Mouse (Mus musculus): Measurements from ENCODE around the gene Hist1h2an. TPM values are rescaled to one million over a fixed set of nuclear protein-coding genes. Genes with fewer than 3 reads are reported as not detected.
A peak's percentile ranks its signal among the peaks of the same experiment; 100 is the strongest.

Gene Hist1h2an
- polyA plus RNA-seq, 1 experiment from 2014 or later: not detected

DNA sequence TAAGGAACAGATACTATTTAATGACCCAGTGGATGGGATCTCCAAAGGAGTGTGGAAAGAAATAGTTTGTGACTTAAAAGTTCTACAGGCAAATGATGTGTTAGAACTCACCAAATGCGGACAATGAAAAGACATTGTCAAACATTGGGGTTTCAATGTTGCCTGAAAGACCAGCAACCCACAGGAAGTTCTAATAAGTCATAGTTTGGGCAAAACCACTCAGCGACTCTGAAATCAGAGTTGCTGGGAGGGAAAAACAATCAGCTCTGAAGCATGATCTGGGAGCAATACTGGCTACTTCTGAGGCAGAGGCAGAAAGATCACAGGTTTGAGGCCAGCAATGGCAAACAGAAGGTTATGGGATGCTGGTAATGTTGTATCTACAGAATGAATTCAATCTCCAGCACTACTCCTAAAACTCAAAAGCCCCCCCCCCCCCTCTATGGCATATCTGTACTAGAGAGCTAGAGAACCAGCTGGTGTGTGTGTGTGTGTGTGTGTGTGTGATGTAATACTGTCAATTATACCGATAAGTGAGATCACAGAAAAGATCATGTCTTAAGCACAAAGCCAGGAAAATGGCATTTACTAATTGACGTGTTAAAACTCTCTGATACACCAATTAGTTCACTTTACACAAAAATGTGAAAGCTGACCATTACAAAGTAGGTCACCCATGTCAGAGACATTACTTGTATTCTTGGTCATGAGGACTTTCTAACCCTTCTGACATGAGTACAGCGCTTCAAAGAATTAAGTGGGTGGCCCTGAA is 37.4 kb downstream of the Hist1h2an start:
- Histone ChIP-seq H3K9ac (ENCODE audit: low read depth, low read length) (peak overlapping the region; percentile 43), H3K9me3 (replicated peaks; ENCODE audit: low read length) (no peaks in the 10 kb centered on the region), H3K27me3 (ENCODE audit: insufficient read depth, low read length) (no peaks in the 10 kb centered on the region), H3K4me3 (replicated peaks; ENCODE audit: low read depth, low read length) (peak overlapping the region; percentile 35), H3K36me3 (ENCODE audit: insufficient read depth, low read length) (no peaks in the 10 kb centered on the region), H3K4me2 (ENCODE audit: low read length) (peak overlapping the region; percentile 51), H3K4me1 (replicated peaks; ENCODE audit: insufficient read depth, low read length) (no peaks in the 10 kb centered on the region), H3K27ac (peak overlapping the region; percentile 86; the same call in 1 of the 2 replicates)
- DNase-seq (ENCODE audit: low spot score): peak; percentile 38
- no peak for ATAC-seq (replicated peaks; ENCODE audit: low FRiP score, low read depth)
- TF ChIP-seq CTCF (IDR thresholded peaks at IDR 0.05; ENCODE audit: low read depth): no peak
- 5% methylated on average over 5 of the region's 5 CpGs for WGBS

DNA sequence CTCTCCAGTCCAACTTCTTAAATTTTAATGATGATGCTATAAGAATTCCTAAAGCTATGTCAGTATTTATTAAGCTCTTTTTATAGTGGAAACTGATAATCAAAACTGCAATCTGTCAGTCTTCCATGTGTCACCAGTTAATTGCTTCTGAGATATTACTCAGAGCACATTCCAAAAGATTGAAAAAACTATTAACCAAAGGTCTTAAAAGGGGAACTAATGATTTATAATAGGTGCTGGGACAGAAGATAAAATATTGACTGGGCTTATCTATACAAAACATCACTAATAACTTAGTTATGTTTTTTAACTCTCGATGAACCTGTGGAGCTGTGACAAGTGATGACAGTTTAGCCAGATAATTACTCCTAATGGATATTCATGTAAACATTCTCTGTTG is 42.0 kb downstream of the Hist1h2an start:
- Histone ChIP-seq H3K4me1 (replicated peaks; ENCODE audit: insufficient read depth, low read length) (no peaks in the 10 kb centered on the region), H3K36me3 (ENCODE audit: insufficient read depth, low read length) (no peaks in the 10 kb centered on the region), H3K9me3 (replicated peaks; ENCODE audit: low read length) (no peaks in the 10 kb centered on the region), H3K9ac (ENCODE audit: low read depth, low read length) (no peak overlapping the region), H3K4me2 (ENCODE audit: low read length) (no peak overlapping the region), H3K27me3 (ENCODE audit: insufficient read depth, low read length) (no peaks in the 10 kb centered on the region), H3K27ac (no peak overlapping the region), H3K4me3 (replicated peaks; ENCODE audit: low read depth, low read length) (no peak overlapping the region)
- DNase-seq (ENCODE audit: low spot score) (no peak), ATAC-seq (replicated peaks; ENCODE audit: low FRiP score, low read depth) (no peak)
- no peak for TF ChIP-seq CTCF (IDR thresholded peaks at IDR 0.05; ENCODE audit: low read depth)
- 78% methylated on average over 1 of the region's 1 CpGs for WGBS

Small RNA genes within 50 kb of the gene (microRNA-seq; reads per million reads assigned to microRNA genes)
- gene Gm19658: not detected
- not detected for gene Gm44346
- not detected for gene Gm44454
- gene Gm44466: not detected

Other genes starting within 250 kb of the Hist1h2an start
- 0.11 and 0.13 TPM in 2 replicates for gene Olfr1366, start 244.4 kb downstream of the Hist1h2an start, polyA plus RNA-seq (2015; fragmentation: Nextera tagmentation; extraction: Ambion mirVana)
- gene Olfr1535, start 227.3 kb downstream of the Hist1h2an start, polyA plus RNA-seq (2015; fragmentation: Nextera tagmentation; extraction: Ambion mirVana): not detected in 2 replicates
- not detected in 2 replicates for gene Olfr1364, start 205.5 kb downstream of the Hist1h2an start, polyA plus RNA-seq (2015; fragmentation: Nextera tagmentation; extraction: Ambion mirVana)
- not detected in 2 replicates for gene Olfr1362, start 173.2 kb downstream of the Hist1h2an start, polyA plus RNA-seq (2015; fragmentation: Nextera tagmentation; extraction: Ambion mirVana)
- gene Olfr11, start 144.7 kb downstream of the Hist1h2an start, polyA plus RNA-seq (2015; fragmentation: Nextera tagmentation; extraction: Ambion mirVana): not detected in 2 replicates
- gene Olfr1361, start 123.8 kb downstream of the Hist1h2an start, polyA plus RNA-seq (2015; fragmentation: Nextera tagmentation; extraction: Ambion mirVana): not detected in 2 replicates
- not detected in 2 replicates for gene Olfr1360, start 109.8 kb downstream of the Hist1h2an start, polyA plus RNA-seq (2015; fragmentation: Nextera tagmentation; extraction: Ambion mirVana)
- gene Olfr1359, start 89.1 kb downstream of the Hist1h2an start, polyA plus RNA-seq (2015; fragmentation: Nextera tagmentation; extraction: Ambion mirVana): not detected in 2 replicates
- 2.1 and 3.7 TPM in 2 replicates for gene Hist1h2bl, start 71.1 kb downstream of the Hist1h2an start, polyA plus RNA-seq (2015; fragmentation: Nextera tagmentation; extraction: Ambion mirVana)
- 21.2 and 27.1 TPM in 2 replicates for gene Hist1h2ai, start 70.8 kb downstream of the Hist1h2an start, polyA plus RNA-seq (2015; fragmentation: Nextera tagmentation; extraction: Ambion mirVana)
- gene Hist1h3h, start 69.6 kb downstream of the Hist1h2an start, polyA plus RNA-seq (2015; fragmentation: Nextera tagmentation; extraction: Ambion mirVana): 5.6 and 7.2 TPM in 2 replicates
- 2.1 and 2.4 TPM in 2 replicates for gene Hist1h2bm, start 65.2 kb downstream of the Hist1h2an start, polyA plus RNA-seq (2015; fragmentation: Nextera tagmentation; extraction: Ambion mirVana)
- gene Hist1h4j, start 52.2 kb downstream of the Hist1h2an start, polyA plus RNA-seq (2015; fragmentation: Nextera tagmentation; extraction: Ambion mirVana): 0.34 and 0.65 TPM in 2 replicates
- 2.0 and 3.0 TPM in 2 replicates for gene Hist1h4k, start 36.7 kb downstream of the Hist1h2an start, polyA plus RNA-seq (2015; fragmentation: Nextera tagmentation; extraction: Ambion mirVana)
- gene Hist1h2ak, start 33.4 kb downstream of the Hist1h2an start, polyA plus RNA-seq (2015; fragmentation: Nextera tagmentation; extraction: Ambion mirVana): 18.1 and 21.5 TPM in 2 replicates
- 1.8 and 4.6 TPM in 2 replicates for gene Hist1h2bn, start 33.1 kb downstream of the Hist1h2an start, polyA plus RNA-seq (2015; fragmentation: Nextera tagmentation; extraction: Ambion mirVana)
- gene Hist1h1b, start 6.6 kb downstream of the Hist1h2an start, polyA plus RNA-seq (2015; fragmentation: Nextera tagmentation; extraction: Ambion mirVana): 13.2 and 13.8 TPM in 2 replicates
- gene Hist1h3i, start 3.8 kb downstream of the Hist1h2an start, polyA plus RNA-seq (2015; fragmentation: Nextera tagmentation; extraction: Ambion mirVana): 66.0 and 72.0 TPM in 2 replicates
- gene Hist1h2bp, start 243 bp upstream of the Hist1h2an start, polyA plus RNA-seq (2015; fragmentation: Nextera tagmentation; extraction: Ambion mirVana): 0.71 and 1.5 TPM in 2 replicates
- gene Hist1h2bq, start 23.0 kb upstream of the Hist1h2an start, polyA plus RNA-seq (2015; fragmentation: Nextera tagmentation; extraction: Ambion mirVana): 12.2 and 13.7 TPM in 2 replicates
- not detected in 2 replicates for gene Hist1h2ao, start 23.2 kb upstream of the Hist1h2an start, polyA plus RNA-seq (2015; fragmentation: Nextera tagmentation; extraction: Ambion mirVana)
- gene Hist1h4m, start 24.5 kb upstream of the Hist1h2an start, polyA plus RNA-seq (2015; fragmentation: Nextera tagmentation; extraction: Ambion mirVana): not detected in 2 replicates
- 6.0 and 6.3 TPM in 2 replicates for gene Hist1h4n, start 45.0 kb upstream of the Hist1h2an start, polyA plus RNA-seq (2015; fragmentation: Nextera tagmentation; extraction: Ambion mirVana)
- 2,281 and 2,496 TPM in 2 replicates for gene Hist1h2ap, start 46.3 kb upstream of the Hist1h2an start, polyA plus RNA-seq (2015; fragmentation: Nextera tagmentation; extraction: Ambion mirVana)
- 13.2 TPM in 2 replicates for gene Hist1h2br, start 46.5 kb upstream of the Hist1h2an start, polyA plus RNA-seq (2015; fragmentation: Nextera tagmentation; extraction: Ambion mirVana)
- 8.5 and 9.6 TPM in 2 replicates for gene Zfp184, start 157.9 kb upstream of the Hist1h2an start, polyA plus RNA-seq (2015; fragmentation: Nextera tagmentation; extraction: Ambion mirVana)
- not detected in 2 replicates for gene Pom121l2, start 194.0 kb upstream of the Hist1h2an start, polyA plus RNA-seq (2015; fragmentation: Nextera tagmentation; extraction: Ambion mirVana)
- 0.21 and 0.60 TPM in 2 replicates for gene Prss16, start 222.5 kb upstream of the Hist1h2an start, polyA plus RNA-seq (2015; fragmentation: Nextera tagmentation; extraction: Ambion mirVana)
- 4.0 and 4.5 TPM in 2 replicates for gene Hist1h2ah, start 248.3 kb upstream of the Hist1h2an start, polyA plus RNA-seq (2015; fragmentation: Nextera tagmentation; extraction: Ambion mirVana)
- gene Hist1h2bk, start 248.7 kb upstream of the Hist1h2an start, polyA plus RNA-seq (2015; fragmentation: Nextera tagmentation; extraction: Ambion mirVana): 4.0 and 4.8 TPM in 2 replicates

Measured in kidney, postnatal 0 days (tissue).